Mouse (Mus musculus): ENCODE data around the gene Prdx2. TPM values are rescaled to one million over a fixed set of nuclear protein-coding genes. Genes with fewer than 3 reads are reported as not detected.

Prdx2 gene
- polyA plus RNA-seq, 1 experiment from 2014 or later: 681 TPM

DNA sequence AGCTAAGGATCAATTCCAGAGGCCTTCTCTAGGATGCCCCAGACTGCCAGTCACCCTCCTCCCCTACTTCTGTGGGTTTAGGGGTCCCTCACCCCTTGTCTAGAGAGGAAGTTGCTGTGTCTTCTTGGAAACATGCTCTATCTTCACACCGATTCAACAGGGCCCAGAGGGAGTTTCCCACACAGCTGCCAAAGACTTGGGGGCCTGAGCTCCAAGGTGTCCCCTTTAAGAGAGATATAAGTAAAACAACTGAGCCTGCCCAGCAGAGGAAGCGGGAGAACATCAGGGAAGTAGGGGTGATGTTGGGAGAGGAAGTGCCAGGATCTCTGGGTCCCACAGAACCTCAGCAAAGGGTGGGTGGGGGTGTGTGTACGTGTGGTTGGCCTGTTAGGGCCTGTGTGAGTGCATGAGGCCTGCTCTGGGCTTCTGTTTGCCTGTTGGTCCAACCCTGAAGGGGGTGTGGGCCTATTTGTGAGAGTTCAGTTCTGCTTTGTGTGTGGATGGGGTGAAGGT, 13.2 kb downstream of the Prdx2 start:
- Histone ChIP-seq H3K27me3 (peaks cover 11% of the 10 kb centered on the region), H3K4me3 (no peak overlapping the region), H3K9me3 (no peaks in the 10 kb centered on the region), H3K27ac (peak overlapping the region; percentile 44; the same call in 1 of the 2 replicates), H3K36me3 (no peaks in the 10 kb centered on the region), H3K4me2 (no peak overlapping the region), H3K9ac (no peak overlapping the region), H3K4me1 (peaks cover 66% of the 10 kb centered on the region)
- ATAC-seq (ENCODE audit: insufficient number of reproducible peaks, low FRiP score, low TSS enrichment, low read depth): no peak
- 45% methylated on average over 3 of the region's 3 CpGs for WGBS

DNA sequence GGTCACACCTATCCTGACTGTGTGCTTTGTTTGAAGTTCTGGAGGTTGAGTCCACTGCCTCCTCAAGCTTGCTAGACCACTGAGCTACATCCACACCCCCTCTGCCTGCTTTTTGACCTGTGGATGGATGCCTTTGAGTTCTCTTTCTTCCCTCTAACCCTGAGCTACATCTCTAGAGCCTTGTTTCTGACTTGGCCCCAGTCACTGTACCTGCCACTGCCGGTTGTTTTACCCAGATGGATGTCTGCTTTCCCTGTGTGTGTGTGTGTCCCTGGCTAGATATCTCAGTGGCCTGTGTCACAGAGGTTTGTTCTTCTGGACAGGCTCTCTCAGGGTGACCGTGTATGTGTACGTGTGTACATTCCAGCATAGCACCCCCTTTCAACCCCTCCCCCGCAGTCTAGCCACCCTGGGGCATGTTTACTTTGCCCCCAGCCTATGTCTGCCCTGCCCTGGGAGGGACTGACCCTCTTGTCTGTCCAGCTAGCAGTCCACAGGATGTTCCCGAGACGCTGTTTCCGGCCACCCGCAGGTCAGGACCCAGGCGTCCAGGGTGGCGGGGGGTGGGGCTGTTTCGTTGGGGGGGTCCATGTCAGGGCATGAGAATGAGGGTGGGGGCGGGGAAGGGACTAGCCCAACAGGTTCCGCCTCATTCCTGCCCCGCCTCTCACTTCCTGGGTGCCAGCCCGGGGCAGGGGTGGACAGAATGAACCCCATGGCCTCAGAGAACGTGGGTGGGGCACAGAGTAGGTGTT, 15.1 kb downstream of the Prdx2 start:
- ATAC-seq (ENCODE audit: insufficient number of reproducible peaks, low FRiP score, low TSS enrichment, low read depth): no peak
- Histone ChIP-seq H3K9ac (0 out of 2 replicates have a peak overlapping the region, but pooled peaks have one; percentile 39), H3K36me3 (no peaks in the 10 kb centered on the region), H3K27ac (peak overlapping the region; percentile 81), H3K4me3 (peak overlapping the region; percentile 51; the same call in 1 of the 2 replicates), H3K4me1 (peaks cover 51% of the 10 kb centered on the region), H3K4me2 (peak overlapping the region; percentile 95), H3K9me3 (no peaks in the 10 kb centered on the region), H3K27me3 (0 out of 2 replicates have a peak, but pooled peaks cover 4% of the 10 kb centered on the region)
- 9% methylated on average over 16 of the region's 16 CpGs for WGBS

DNA sequence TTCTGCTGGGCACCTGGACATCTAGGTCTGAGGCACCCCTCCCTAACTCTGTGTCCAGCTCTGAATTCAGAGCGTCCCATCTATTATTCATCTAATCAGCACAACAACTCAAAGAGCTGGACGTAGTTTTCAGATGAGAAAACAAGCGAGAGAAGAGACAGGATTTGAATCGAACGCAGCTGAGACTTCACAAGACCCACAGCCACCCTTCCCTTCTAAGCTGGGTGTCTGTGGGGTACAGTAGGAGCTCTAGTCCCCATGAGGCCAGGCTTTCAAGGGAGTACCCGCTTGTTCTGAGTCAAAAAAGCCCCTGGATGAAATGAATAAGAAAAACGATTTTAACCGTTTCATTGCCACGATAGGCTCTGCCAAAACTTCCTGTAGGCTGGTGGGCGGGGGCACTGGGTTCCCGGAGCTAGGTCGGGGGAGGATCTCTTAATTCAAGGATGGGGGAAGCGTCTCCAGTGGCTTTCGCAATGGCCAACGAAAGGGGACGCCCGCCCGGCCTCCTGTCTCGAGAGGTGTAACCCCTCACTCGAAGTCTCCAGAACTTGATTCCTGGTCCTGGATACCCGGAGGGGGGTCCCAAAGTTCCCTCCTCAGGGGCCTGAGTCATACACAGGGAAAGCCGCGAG, 15.8 kb downstream of the Prdx2 start:
- Histone ChIP-seq H3K4me1 (peaks cover 47% of the 10 kb centered on the region), H3K9me3 (no peaks in the 10 kb centered on the region)
- no peak for ATAC-seq (ENCODE audit: insufficient number of reproducible peaks, low FRiP score, low TSS enrichment, low read depth)

DNA sequence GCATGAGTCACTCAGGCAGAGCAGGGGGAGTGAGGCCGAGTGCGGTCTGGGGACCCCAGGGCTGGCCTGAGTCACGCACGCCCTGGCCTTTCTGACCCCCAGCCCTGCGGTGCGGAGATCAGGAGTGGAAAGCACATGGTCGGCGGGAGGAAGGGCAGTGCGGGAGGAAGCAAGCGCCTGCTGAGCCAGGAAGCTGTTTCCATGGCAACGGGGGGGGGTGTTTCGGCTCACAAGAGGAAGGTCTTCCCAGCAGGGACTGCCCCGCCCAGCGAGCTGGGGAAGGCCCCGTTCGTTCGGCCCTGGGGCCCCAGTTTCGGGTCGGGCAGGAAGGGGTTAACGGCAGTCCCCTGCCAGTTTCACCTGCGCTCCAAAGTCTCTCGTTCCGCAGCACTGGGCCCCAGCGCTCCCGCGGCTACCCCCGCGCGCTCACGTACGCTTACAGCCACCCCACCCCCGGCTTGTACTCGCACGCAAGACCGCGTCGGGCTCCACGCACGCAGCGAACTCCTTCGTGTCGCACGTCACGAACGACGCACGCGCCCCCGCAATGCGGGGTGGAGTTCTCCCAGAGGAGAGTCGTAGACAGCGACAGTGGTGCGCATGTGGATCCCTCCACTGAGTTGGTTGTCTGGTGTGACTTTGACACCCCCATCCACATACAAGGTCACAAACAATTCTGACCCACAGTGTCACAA, 16.4 kb downstream of the Prdx2 start:
- no peaks in the 10 kb centered on the region for H3K36me3 ChIP-seq
- WGBS: 1% methylated on average over 53 of the region's 53 CpGs
- H3K9ac ChIP-seq: peak overlapping the region; percentile 39; the same call in 1 of the 2 replicates
- H3K4me3 ChIP-seq: peak overlapping the region; percentile 51
- 0 out of 2 replicates have a peak, but pooled peaks cover 4% of the 10 kb centered on the region for H3K27me3 ChIP-seq
- H3K9me3 ChIP-seq: no peaks in the 10 kb centered on the region
- peak overlapping the region; percentile 95 for H3K4me2 ChIP-seq
- H3K4me1 ChIP-seq: peaks cover 48% of the 10 kb centered on the region
- peak overlapping the region; percentile 81 for H3K27ac ChIP-seq
- no peak for ATAC-seq (ENCODE audit: insufficient number of reproducible peaks, low FRiP score, low TSS enrichment, low read depth)

More for the DNA sequence above, 15.8 kb downstream of the Prdx2 start:
- Histone ChIP-seq H3K27me3 (0 out of 2 replicates have a peak, but pooled peaks cover 4% of the 10 kb centered on the region), H3K4me3 (peak overlapping the region; percentile 51), H3K9ac (peak overlapping the region; percentile 39; the same call in 1 of the 2 replicates), H3K27ac (peak overlapping the region; percentile 81), H3K4me2 (peak overlapping the region; percentile 95), H3K36me3 (no peaks in the 10 kb centered on the region)
- 1% methylated on average over 23 of the region's 23 CpGs for WGBS

DNA sequence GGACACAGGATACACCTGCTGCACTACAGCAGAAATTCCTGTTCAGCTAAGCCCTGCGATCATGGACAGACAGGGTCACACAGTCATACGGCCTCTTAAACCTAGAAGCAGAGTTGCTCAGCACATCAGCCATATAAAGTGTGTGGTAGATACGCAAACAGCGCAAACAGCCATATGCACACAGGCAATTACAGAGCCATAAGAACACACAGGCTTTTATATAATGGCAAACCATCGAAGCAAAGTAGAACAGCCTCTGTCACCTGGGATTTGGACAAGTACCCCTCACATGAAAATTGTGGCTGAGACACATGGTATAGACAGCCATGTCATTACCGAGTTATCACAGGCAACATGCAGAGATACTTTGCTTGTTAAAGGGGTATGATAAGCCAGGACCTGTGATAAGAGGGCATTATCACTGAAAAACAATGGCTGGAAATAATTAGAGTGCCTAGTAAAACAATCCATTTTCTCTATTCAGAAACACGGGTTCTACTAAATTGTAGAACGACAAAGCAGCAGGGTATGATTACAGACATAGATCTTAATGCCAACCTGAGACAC, 17.1 kb downstream of the Prdx2 start:
- WGBS: 31% methylated on average over 8 of the region's 8 CpGs
- peak overlapping the region; percentile 51 for H3K4me3 ChIP-seq
- peak overlapping the region; percentile 81; the same call in 1 of the 2 replicates for H3K27ac ChIP-seq

DNA sequence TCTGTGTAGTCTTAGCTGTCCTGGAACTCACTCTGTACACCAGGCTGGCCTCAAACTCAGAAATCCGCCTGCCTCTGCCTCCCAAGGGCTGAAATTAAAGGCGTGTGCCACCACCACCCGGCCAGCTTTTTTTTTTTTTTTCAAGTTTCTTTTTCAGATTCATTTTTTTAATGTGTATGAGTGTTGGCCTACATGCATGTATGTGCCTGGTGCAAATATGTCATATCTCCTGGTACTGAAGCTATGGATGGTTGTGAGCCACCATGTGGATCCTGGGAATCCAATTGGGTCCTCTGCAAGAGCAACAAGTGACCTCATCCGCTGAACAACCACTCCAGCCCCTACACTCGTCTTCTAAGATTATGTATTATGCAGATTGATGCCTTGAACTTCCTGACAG, 18.0 kb downstream of the Prdx2 start:
- H3K36me3 ChIP-seq: no peaks in the 10 kb centered on the region
- H3K9me3 ChIP-seq: no peaks in the 10 kb centered on the region
- H3K4me2 ChIP-seq: no peak overlapping the region
- H3K27ac ChIP-seq: no peak overlapping the region
- ATAC-seq (ENCODE audit: insufficient number of reproducible peaks, low FRiP score, low TSS enrichment, low read depth): no peak
- WGBS: 80% methylated on average over 5 of the region's 5 CpGs
- 0 out of 2 replicates have a peak, but pooled peaks cover 4% of the 10 kb centered on the region for H3K27me3 ChIP-seq
- peaks cover 40% of the 10 kb centered on the region for H3K4me1 ChIP-seq
- no peak overlapping the region for H3K9ac ChIP-seq
- no peak overlapping the region for H3K4me3 ChIP-seq

More for the DNA sequence above, 17.1 kb downstream of the Prdx2 start:
- H3K36me3 ChIP-seq: no peaks in the 10 kb centered on the region
- H3K9ac ChIP-seq: no peak overlapping the region
- ATAC-seq (ENCODE audit: insufficient number of reproducible peaks, low FRiP score, low TSS enrichment, low read depth): no peak
- peaks cover 47% of the 10 kb centered on the region for H3K4me1 ChIP-seq
- peak overlapping the region; percentile 95 for H3K4me2 ChIP-seq
- H3K9me3 ChIP-seq: no peaks in the 10 kb centered on the region
- 0 out of 2 replicates have a peak, but pooled peaks cover 4% of the 10 kb centered on the region for H3K27me3 ChIP-seq

DNA sequence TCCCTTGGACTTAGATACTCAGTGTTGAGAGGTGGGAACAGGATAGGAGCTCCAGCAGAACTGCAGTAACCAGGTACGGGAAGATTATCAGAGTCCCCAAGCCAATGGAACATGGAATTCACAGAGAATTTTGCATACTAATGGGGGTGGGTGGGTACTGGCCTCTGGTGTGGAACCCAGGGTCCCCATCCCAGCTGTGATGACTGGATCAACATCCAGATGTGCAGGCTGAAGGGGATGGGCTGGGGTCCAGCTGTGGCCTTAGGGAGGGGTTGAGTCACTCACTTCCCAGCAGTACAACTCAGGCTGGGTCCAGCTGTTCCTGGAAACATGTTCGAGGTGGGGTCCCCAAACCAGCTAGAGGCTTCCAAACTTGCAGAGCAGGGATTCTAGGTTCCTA, 18.5 kb downstream of the Prdx2 start:
- no peak overlapping the region for H3K9ac ChIP-seq
- ATAC-seq (ENCODE audit: insufficient number of reproducible peaks, low FRiP score, low TSS enrichment, low read depth): no peak
- 0 out of 2 replicates have a peak, but pooled peaks cover 4% of the 10 kb centered on the region for H3K27me3 ChIP-seq
- no peaks in the 10 kb centered on the region for H3K36me3 ChIP-seq
- H3K27ac ChIP-seq: no peak overlapping the region
- 64% methylated on average over 2 of the region's 2 CpGs for WGBS
- H3K4me2 ChIP-seq: no peak overlapping the region
- no peak overlapping the region for H3K4me3 ChIP-seq
- no peaks in the 10 kb centered on the region for H3K9me3 ChIP-seq
- H3K4me1 ChIP-seq: peaks cover 39% of the 10 kb centered on the region

DNA sequence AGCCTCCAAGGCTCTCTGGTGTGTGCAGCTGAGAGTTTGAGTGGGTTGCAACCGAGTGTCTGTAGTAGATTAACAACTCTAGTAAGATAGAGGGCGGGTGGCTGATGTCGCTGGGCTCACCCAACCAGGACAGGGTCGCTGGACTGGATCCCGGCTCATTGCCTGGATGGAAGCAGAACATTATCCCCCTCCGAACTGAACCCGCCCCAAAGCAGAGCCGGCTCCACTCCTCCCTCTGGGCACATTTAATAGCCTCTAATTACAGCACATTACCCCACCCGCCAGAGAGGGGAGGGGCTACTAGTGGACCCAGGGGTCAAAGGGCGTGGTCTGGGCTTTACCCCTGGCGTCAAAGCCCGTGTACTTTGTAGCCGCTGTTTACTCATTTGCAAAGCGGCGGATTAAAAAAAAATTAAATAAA, 19.9 kb downstream of the Prdx2 start:
- peak overlapping the region; percentile 91 for H3K4me2 ChIP-seq
- peaks cover 5% of the 10 kb centered on the region; the same call in 1 of the 2 replicates for H3K27me3 ChIP-seq
- no peak overlapping the region for H3K9ac ChIP-seq
- WGBS: 1% methylated on average over 15 of the region's 15 CpGs
- H3K36me3 ChIP-seq: no peaks in the 10 kb centered on the region
- H3K9me3 ChIP-seq: no peaks in the 10 kb centered on the region
- H3K27ac ChIP-seq: 0 out of 2 replicates have a peak overlapping the region, but pooled peaks have one; percentile 33
- no peak for ATAC-seq (ENCODE audit: insufficient number of reproducible peaks, low FRiP score, low TSS enrichment, low read depth)
- peaks cover 36% of the 10 kb centered on the region for H3K4me1 ChIP-seq
- H3K4me3 ChIP-seq: peak overlapping the region; percentile 7; the same call in 1 of the 2 replicates

DNA sequence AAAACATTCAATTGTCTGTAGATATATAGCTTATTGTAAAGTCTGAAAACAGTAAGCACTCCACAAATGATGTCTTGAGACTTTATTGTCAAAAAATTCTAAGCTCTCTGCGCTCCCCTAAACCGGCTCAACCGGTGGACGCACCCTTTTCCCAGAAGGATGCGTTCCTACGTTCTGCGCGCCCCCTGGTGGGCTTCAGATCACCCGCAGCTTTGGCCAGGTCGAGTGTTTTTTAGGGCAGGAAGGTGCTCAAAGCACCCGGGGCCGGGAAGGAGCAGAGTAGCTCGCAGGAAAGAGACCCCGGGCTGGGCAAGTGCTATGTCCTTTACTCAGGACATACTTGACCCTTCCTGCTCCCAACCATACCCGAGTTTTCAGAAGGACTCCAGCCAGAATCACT, 20.4 kb downstream of the Prdx2 start:
- 0% methylated on average over 15 of the region's 15 CpGs for WGBS
- ATAC-seq (ENCODE audit: insufficient number of reproducible peaks, low FRiP score, low TSS enrichment, low read depth): peak; percentile 57
- H3K4me1 ChIP-seq: peaks cover 31% of the 10 kb centered on the region

DNA sequence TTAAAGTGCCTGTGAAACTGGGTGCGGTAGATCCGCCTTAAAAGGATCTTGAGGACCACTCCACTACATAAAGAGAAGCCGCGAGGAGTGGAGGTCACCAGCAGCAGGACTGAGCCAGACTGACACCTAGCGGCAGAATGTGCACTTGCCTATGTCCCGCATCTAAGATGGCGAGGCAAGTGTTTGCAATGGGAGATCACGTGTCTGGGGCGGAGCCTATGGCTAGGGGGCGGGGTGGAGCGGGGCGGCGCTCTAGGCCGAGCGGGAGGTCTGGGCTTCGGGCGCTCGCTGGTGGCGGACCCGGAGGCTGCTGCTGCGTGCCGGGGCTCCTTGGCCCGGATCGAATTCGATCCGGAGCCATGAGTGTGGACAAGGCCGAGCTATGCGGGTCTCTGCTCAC, 21.0 kb downstream of the Prdx2 start, which contains the start of gene Hook2:
Gene Hook2, plus strand, starts transcription at position 255 of the 400 bp plus-strand sequence.
- Histone ChIP-seq H3K9me3 (no peaks in the 10 kb centered on the region), H3K36me3 (peaks cover 4% of the 10 kb centered on the region; the same call in 1 of the 2 replicates), H3K9ac (peak within 1 kb of the TSS; percentile 58), H3K27ac (peak within 1 kb of the TSS; percentile 84), H3K27me3 (peaks cover 15% of the 10 kb centered on the region), H3K4me2 (peak within 1 kb of the TSS; percentile 91), H3K4me1 (peaks cover 26% of the 10 kb centered on the region), H3K4me3 (peak within 1 kb of the TSS; percentile 61)
- WGBS: 0% methylated on average over 28 of the region's 28 CpGs
- ATAC-seq (ENCODE audit: insufficient number of reproducible peaks, low FRiP score, low TSS enrichment, low read depth): peak; percentile 87

More for the DNA sequence above, 20.4 kb downstream of the Prdx2 start:
- H3K4me3 ChIP-seq: peak overlapping the region; percentile 61
- peak overlapping the region; percentile 84 for H3K27ac ChIP-seq
- H3K27me3 ChIP-seq: peaks cover 10% of the 10 kb centered on the region
- peak overlapping the region; percentile 91 for H3K4me2 ChIP-seq
- peak overlapping the region; percentile 52 for H3K9ac ChIP-seq
- H3K9me3 ChIP-seq: no peaks in the 10 kb centered on the region
- peaks cover 2% of the 10 kb centered on the region; the same call in 1 of the 2 replicates for H3K36me3 ChIP-seq

DNA sequence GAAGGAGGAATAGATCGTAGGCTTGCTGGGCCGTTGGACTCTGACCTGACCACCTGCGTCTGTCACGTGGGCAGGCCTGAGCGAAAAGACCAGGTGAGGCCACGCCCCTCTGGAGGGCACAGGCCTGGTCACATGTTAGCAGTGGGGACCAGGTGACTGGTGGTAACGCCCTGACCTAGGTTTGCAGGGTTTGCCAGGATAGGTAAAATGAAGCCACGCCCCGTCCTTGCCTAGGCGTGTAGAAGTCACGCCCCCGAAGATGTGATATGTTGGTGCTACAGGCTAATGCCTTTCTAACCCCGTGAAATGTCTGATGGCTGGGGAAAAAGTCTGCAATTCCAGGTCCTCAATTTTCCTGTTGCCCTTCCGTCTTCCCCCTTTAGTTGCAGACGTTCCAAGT, 21.4 kb downstream of the Prdx2 start:
- H3K4me2 ChIP-seq: peak overlapping the region; percentile 91
- no peaks in the 10 kb centered on the region for H3K9me3 ChIP-seq
- peak overlapping the region; percentile 84 for H3K27ac ChIP-seq
- 3% methylated on average over 15 of the region's 15 CpGs for WGBS
- H3K9ac ChIP-seq: peak overlapping the region; percentile 58
- peaks cover 25% of the 10 kb centered on the region for H3K4me1 ChIP-seq
- H3K27me3 ChIP-seq: peaks cover 17% of the 10 kb centered on the region
- H3K36me3 ChIP-seq: peaks cover 4% of the 10 kb centered on the region; the same call in 1 of the 2 replicates
- peak overlapping the region; percentile 61 for H3K4me3 ChIP-seq
- ATAC-seq (ENCODE audit: insufficient number of reproducible peaks, low FRiP score, low TSS enrichment, low read depth): peak; percentile 22; the same call in 1 of the 2 replicates

Data from limb, embryonic 15.5 days (tissue).